Mouse (Mus musculus) CH12.LX (cell line): ENCODE measurements at regions not wholly inside any gene's neighbourhood (a gene's known extent, or its start where the extent isn't known, plus 50 kb on each side); places are given as distances from the start of the nearest gene placed in this dataset.

Source experiments
- DNase-seq: peaks from one replicate; pipeline ENCODE4 v3.0.0-alpha.2; 2013; ENCODE audit errors: extremely low read depth
- H3K27ac ChIP-seq: 2 replicates; pipeline ENCODE4 v1.5.1; 2012; ENCODE audit warnings: low read depth, mild to moderate bottlenecking, control low read depth, moderate library complexity; ENCODE audit not compliant: insufficient read depth
- H3K27me3 ChIP-seq: replicated peaks from 2 replicates; pipeline ENCODE3; 2012; ENCODE audit warnings: inconsistent platforms
- H3K36me3 ChIP-seq, 2 experiments: replicated peaks in 1 of 2; 2 replicates each; pipeline versions ENCODE3 to v1.6.1; 2012; ENCODE audit warnings: inconsistent platforms in 1 of 2, low read length in 1 of 2, mild to moderate bottlenecking in 1 of 2, mixed read lengths in 1 of 2, moderate library complexity in 1 of 2; ENCODE audit not compliant: control insufficient read depth in 1 of 2, insufficient read depth in 1 of 2
- H3K4me1 ChIP-seq, 2 experiments: 2 replicates each; pipeline ENCODE4 v1.6.1; 2012; ENCODE audit warnings: inconsistent platforms in 1 of 2, moderate library complexity in 1 of 2; ENCODE audit not compliant: insufficient read depth in 2 of 2, control insufficient read depth in 1 of 2
- H3K4me2 ChIP-seq: 2 replicates; pipeline ENCODE4 v1.6.1; 2012; ENCODE audit warnings: low read depth, mild to moderate bottlenecking, control low read depth; ENCODE audit not compliant: poor library complexity, insufficient read depth, severe bottlenecking
- H3K4me3 ChIP-seq, 3 experiments: fragments of 150-350 bp in 1 of 3; sonication (generic) in 1 of 3; replicated peaks in 1 of 3; 2 replicates each; pipeline versions ENCODE3 to v1.5.1; 2011 to 2012; ENCODE audit warnings: low read depth in 2 of 3, low read length in 2 of 3, mild to moderate bottlenecking in 2 of 3, moderate library complexity in 2 of 3, control low read depth in 1 of 3, improper control_type of control experiment in 1 of 3, inconsistent platforms in 1 of 3, mixed read lengths in 1 of 3; ENCODE audit not compliant: poor library complexity in 1 of 3
- H3K79me2 ChIP-seq: replicated peaks from 2 replicates; pipeline ENCODE4 v1.6.1; 2012; ENCODE audit warnings: mild to moderate bottlenecking, moderate library complexity; ENCODE audit not compliant: control insufficient read depth, poor library complexity, insufficient read depth, severe bottlenecking; ENCODE audit errors: extremely low read depth
- H3K9ac ChIP-seq: 2 replicates; pipeline ENCODE4 v1.6.1; 2012; ENCODE audit warnings: low read depth, mild to moderate bottlenecking, control low read depth, moderate library complexity; ENCODE audit not compliant: insufficient read depth
- H3K9me3 ChIP-seq: replicated peaks from 2 replicates; pipeline ENCODE3; 2012; ENCODE audit warnings: low read length, inconsistent platforms, mixed read lengths
- BHLHE40 ChIP-seq: IDR thresholded peaks from 2 replicates; pipeline ENCODE4 v1.6.1; 2011; ENCODE audit warnings: mild to moderate bottlenecking, low read depth, low read length, improper control_type of control experiment
- CHD1 ChIP-seq: IDR thresholded peaks from 2 replicates; pipeline ENCODE4 v1.6.1; 2012; ENCODE audit warnings: low read depth, low read length, improper control_type of control experiment, inconsistent platforms
- CHD2 ChIP-seq: IDR thresholded peaks from 2 replicates; pipeline ENCODE4 v1.6.1; 2011; ENCODE audit warnings: low read length, improper control_type of control experiment
- CTCF ChIP-seq, 2 experiments: IDR thresholded peaks in 1 of 2; conservative IDR thresholded peaks in 1 of 2; 2 replicates each; pipeline ENCODE4 v1.5.1; 2011 to 2012; ENCODE audit warnings: low read depth in 2 of 2, low read length in 2 of 2, improper control_type of control experiment in 1 of 2, inconsistent platforms in 1 of 2, mild to moderate bottlenecking in 1 of 2, moderate library complexity in 1 of 2
- EP300 ChIP-seq: IDR thresholded peaks from 2 replicates; pipeline ENCODE4 v1.6.1; 2011; ENCODE audit warnings: low read length, improper control_type of control experiment
- ETS1 ChIP-seq: conservative IDR thresholded peaks from 2 replicates; pipeline ENCODE4 v1.6.1; 2012; ENCODE audit warnings: low read depth, mild to moderate bottlenecking, inconsistent platforms, low read length, improper control_type of control experiment, moderate library complexity
- JUN ChIP-seq: IDR thresholded peaks from 2 replicates; pipeline ENCODE4 v1.6.1; 2011; ENCODE audit warnings: low read depth, mild to moderate bottlenecking, low read length, improper control_type of control experiment, moderate library complexity; ENCODE audit not compliant: insufficient read depth
- JUND ChIP-seq: conservative IDR thresholded peaks from 2 replicates; pipeline ENCODE4 v1.6.1; 2011; ENCODE audit warnings: low read depth, low read length, improper control_type of control experiment
- MAFK ChIP-seq: IDR thresholded peaks from 2 replicates; pipeline ENCODE4 v1.6.1; 2011; ENCODE audit warnings: low read length, improper control_type of control experiment; ENCODE audit not compliant: insufficient replicate concordance
- MAZ ChIP-seq: IDR thresholded peaks from 2 replicates; pipeline ENCODE4 v1.6.1; 2012; ENCODE audit warnings: low read depth, mild to moderate bottlenecking, inconsistent platforms, low read length, improper control_type of control experiment, moderate library complexity
- MEF2A ChIP-seq: IDR thresholded peaks from 2 replicates; pipeline ENCODE4 v1.6.1; 2014; ENCODE audit warnings: low read depth, mild to moderate bottlenecking, inconsistent platforms, low read length, improper control_type of control experiment, borderline replicate concordance
- MXI1 ChIP-seq: IDR thresholded peaks from 2 replicates; pipeline ENCODE4 v1.6.1; 2011; ENCODE audit warnings: mild to moderate bottlenecking, low read depth, low read length, improper control_type of control experiment
- MYC ChIP-seq: IDR thresholded peaks from 2 replicates; pipeline ENCODE4 v1.6.1; 2011; ENCODE audit warnings: low read depth, mild to moderate bottlenecking, improper control_type of control experiment, low read length
- NRF1 ChIP-seq: IDR thresholded peaks from 2 replicates; pipeline ENCODE4 v1.6.1; 2014; ENCODE audit warnings: low read depth, mild to moderate bottlenecking, inconsistent platforms, low read length, improper control_type of control experiment, moderate library complexity
- PAX5 ChIP-seq: IDR thresholded peaks from 2 replicates; pipeline ENCODE4 v1.6.1; 2012; ENCODE audit warnings: low read length, inconsistent platforms, mixed read lengths
- RAD21 ChIP-seq: IDR thresholded peaks from 2 replicates; pipeline ENCODE4 v1.6.1; 2011; ENCODE audit warnings: low read depth, mild to moderate bottlenecking, low read length, improper control_type of control experiment, moderate library complexity
- TCF12 ChIP-seq: IDR thresholded peaks from 2 replicates; pipeline ENCODE4 v1.6.1; 2014; ENCODE audit warnings: low read depth, mild to moderate bottlenecking, inconsistent platforms, low read length, improper control_type of control experiment
- UBTF ChIP-seq: IDR thresholded peaks from 2 replicates; pipeline ENCODE4 v1.6.1; 2012; ENCODE audit warnings: low read depth, mild to moderate bottlenecking, inconsistent platforms, low read length, improper control_type of control experiment, moderate library complexity
- ZC3H11A ChIP-seq: IDR thresholded peaks from 2 replicates; pipeline ENCODE4 v1.6.1; 2012; ENCODE audit warnings: low read depth, mild to moderate bottlenecking, inconsistent platforms, low read length, improper control_type of control experiment
- ZKSCAN1 ChIP-seq: IDR thresholded peaks from 2 replicates; pipeline ENCODE4 v1.6.1; 2012; ENCODE audit warnings: low read depth, inconsistent platforms, low read length, improper control_type of control experiment, borderline replicate concordance
- ZMIZ1 ChIP-seq: IDR thresholded peaks from 2 replicates; pipeline ENCODE4 v1.6.1; 2012; ENCODE audit warnings: low read depth, mild to moderate bottlenecking, inconsistent platforms, low read length, improper control_type of control experiment
- ZNF384 ChIP-seq: IDR thresholded peaks from 2 replicates; pipeline ENCODE4 v1.6.1; 2012; ENCODE audit warnings: low read depth, low read length, improper control_type of control experiment, inconsistent platforms
- dilution Hi-C: fragments of 300-500 bp; cut with MboI; formaldehyde crosslinking; loops from 2 replicates; pipeline ENCODE4 v1.14.3; 2020; ENCODE audit warnings: low sequenced_read_pairs; ENCODE audit not compliant: extremely low pct_unique_long_range_greater_than_20kb, extremely low pct_ligation_motif_present
- in situ Hi-C: fragments of 300-500 bp; cut with MboI; formaldehyde crosslinking; loops from 3 replicates; pipeline ENCODE4 v1.14.3; 2019; ENCODE audit warnings: low sequenced_read_pairs, low pct_ligation_motif_present, low pct_unique_long_range_greater_than_20kb, mixed read lengths

- dilution Hi-C loops: no loop called here
- H3K36me3 ChIP-seq: no peaks in the 10 kb centered on the region
- H3K9ac ChIP-seq: no peak overlapping the region
- peaks cover 0 to 6% of the 10 kb centered on the region in 2 experiments; a peak in 2 of 4 replicates for H3K4me1 ChIP-seq
- H3K79me2 ChIP-seq: no peaks in the 10 kb centered on the region
- no peak for TF ChIP-seq ZC3H11A
- no peak for TF ChIP-seq ZMIZ1
- no peak for TF ChIP-seq CTCF (conservative IDR thresholded peaks at IDR 0.05 in 1 of 2, IDR thresholded peaks at IDR 0.05 in 1 of 2; ENCODE audit: low read depth in 2 of 2, low read length in 2 of 2)
- no peak for TF ChIP-seq BHLHE40
- TF ChIP-seq ETS1: no peak
- TF ChIP-seq MXI1: no peak
- no peak for TF ChIP-seq EP300
- no peak for TF ChIP-seq MAFK
- TF ChIP-seq MAZ: no peak
- no peak for TF ChIP-seq ZKSCAN1
- TF ChIP-seq RAD21: no peak
- no peak for TF ChIP-seq TCF12
- no peak for TF ChIP-seq JUND
- TF ChIP-seq JUN: no peak
- in situ Hi-C loops: no loop called here
- no peak for DNase-seq
- peaks cover 4% of the 10 kb centered on the region for H3K9me3 ChIP-seq
- H3K4me2 ChIP-seq: no peak overlapping the region
- no peaks in the 10 kb centered on the region for H3K27me3 ChIP-seq
- no peak overlapping the region for H3K27ac ChIP-seq
- no peak overlapping the region for H3K4me3 ChIP-seq
These were observed 88.2 kb downstream of the Nxnl2 start for GRCm38 (mm10) chr13:51258752-51259721.

- Histone ChIP-seq H3K36me3 (peaks cover 0 to 2% of the 10 kb centered on the region in 2 experiments), H3K9me3 (peaks cover 6% of the 10 kb centered on the region), H3K9ac (no peak overlapping the region), H3K4me1 (peaks cover 6 to 13% of the 10 kb centered on the region in 2 experiments; a peak in 3 of 4 replicates), H3K79me2 (no peaks in the 10 kb centered on the region), H3K4me3 (no peak overlapping the region), H3K4me2 (no peak overlapping the region)
- in situ Hi-C loops (no loop called here), dilution Hi-C loops (no loop called here)
- no peak for TF ChIP-seq MYC
- TF ChIP-seq CHD1: no peak
- no peak for TF ChIP-seq UBTF
- TF ChIP-seq ZNF384: no peak
- no peak for TF ChIP-seq ZC3H11A
- no peak for TF ChIP-seq NRF1
- no peak for TF ChIP-seq MEF2A
- TF ChIP-seq MAFK: no peak
- no peak for TF ChIP-seq ZMIZ1
- TF ChIP-seq CHD2: no peak
- no peak for TF ChIP-seq PAX5
- no peak for TF ChIP-seq ETS1
- TF ChIP-seq, all 38 proteins: peak for 0
- DNase-seq: no peak
- H3K27me3 ChIP-seq: no peaks in the 10 kb centered on the region
- H3K27ac ChIP-seq: no peak overlapping the region
These were observed 90.8 kb downstream of the Nxnl2 start for GRCm38 (mm10) chr13:51261619-51262018.
